8 mouse cellular contexts compared by ENCODE assay signal in genomic region chr10:79997034-79997760, GRCm38 (mm10). TPM values are rescaled to one million over a fixed set of nuclear protein-coding genes. Genes with fewer than 3 reads are reported as not detected.
DNase-seq lines count a peak whose midpoint lies in the region.

No protein-coding gene starts in this region.

- 0 out of 2 replicates have a peak, but pooled peaks cover under 1% of the 10 kb centered on the region for H3K9me3 ChIP-seq in forebrain, embryonic 10.5 days

- peak; percentile 80 for DNase-seq in MEL-GATA-1-ER (ENCODE audit: extremely low read depth, low read depth)
- DNase-seq in c-Kit-positive CD71-positive TER-119-negative erythroid progenitor cells, embryonic 14.5 days (ENCODE audit: low read depth): peak; percentile 77
- peak; percentile 92 for DNase-seq in forebrain, embryonic 10.5 days (ENCODE audit: extremely low spot score, low spot score)
- peak; percentile 62 to 70 for DNase-seq in heart, postnatal 14 days
- peak; percentile 66 to 79 for DNase-seq in layer of hippocampus, postnatal 10 days (ENCODE audit: low spot score in 2 of 2)
- DNase-seq in lung, postnatal 36 days: peak; percentile 73
- DNase-seq in right cerebral cortex, postnatal 10 days (ENCODE audit: low spot score in 2 of 2): peak; percentile 91
- DNase-seq in T-cell, adult 2 months (ENCODE audit: low spot score): no peak

- under 1% methylated on average over 35 of the region's 35 CpGs for WGBS in forebrain, embryonic 10.5 days

- peaks cover 32% of the 10 kb centered on the region for H3K4me1 ChIP-seq in forebrain, embryonic 10.5 days

- intact Hi-C loops in heart, postnatal 14 days (cut with DNase I): no loop called here

- H3K27ac ChIP-seq in forebrain, embryonic 10.5 days: peak overlapping the region; percentile 79

- peak overlapping the region; percentile 65 for H3K4me3 ChIP-seq in forebrain, embryonic 10.5 days

- peaks cover 48% of the 10 kb centered on the region for H3K27me3 ChIP-seq in forebrain, embryonic 10.5 days (ENCODE audit: poor library complexity, severe bottlenecking)

- peaks cover 28% of the 10 kb centered on the region for H3K36me3 ChIP-seq in forebrain, embryonic 10.5 days (replicated peaks)

RNA-seq across cellular contexts. Expression of gene Abca7, which starts 0.9 kb away (rescaled TPM):
- 2.9 and 3.1 TPM in 2 replicates for polyA plus RNA-seq in forebrain, embryonic 10.5 days (2016; fragmentation: Nextera tagmentation; extraction: Ambion mirVana)
- 1 to 10 TPM; 7.0 to 8.5 TPM for total RNA-seq in heart, postnatal 14 days (2021)
- 10 to 100 TPM in 1 of 2 experiments, 1 to 10 TPM in 1; 9.3 to 10.3 TPM for total RNA-seq in layer of hippocampus, postnatal 10 days (2021)

RNA-seq across cellular contexts. Expression of gene Cnn2, which starts 8.8 kb away (rescaled TPM):
- 222 and 226 TPM in 2 replicates for polyA plus RNA-seq in forebrain, embryonic 10.5 days (2016; fragmentation: Nextera tagmentation; extraction: Ambion mirVana)
- 10 to 100 TPM; 36.2 to 45.9 TPM for total RNA-seq in heart, postnatal 14 days (2021)
- 10 to 100 TPM in 1 of 2 experiments, 1 to 10 TPM in 1; 8.2 to 10.3 TPM for total RNA-seq in layer of hippocampus, postnatal 10 days (2021)

RNA-seq across cellular contexts. Expression of gene Tmem259, which starts 13.1 kb away (rescaled TPM):
- 8.4 and 9.6 TPM in 2 replicates for polyA plus RNA-seq in forebrain, embryonic 10.5 days (2016; fragmentation: Nextera tagmentation; extraction: Ambion mirVana)
- total RNA-seq in heart, postnatal 14 days (2021): 100 to 1,000 TPM; 124 to 125 TPM
- total RNA-seq in layer of hippocampus, postnatal 10 days (2021): 100 to 1,000 TPM; 137 to 139 TPM

RNA-seq across cellular contexts. Expression of gene Arhgap45, which starts 19.3 kb away (rescaled TPM):
- polyA plus RNA-seq in forebrain, embryonic 10.5 days (2016; fragmentation: Nextera tagmentation; extraction: Ambion mirVana): 8.0 and 9.1 TPM in 2 replicates
- 10 to 100 TPM in 1 of 2 experiments, 1 to 10 TPM in 1; 4.9 to 11.3 TPM for total RNA-seq in heart, postnatal 14 days (2021)
- total RNA-seq in layer of hippocampus, postnatal 10 days (2021): 1 to 10 TPM; 3.3 to 3.8 TPM

RNA-seq across cellular contexts. Expression of gene Grin3b, which starts 26.7 kb away (rescaled TPM):
- 0.20 and 0.31 TPM in 2 replicates for polyA plus RNA-seq in forebrain, embryonic 10.5 days (2016; fragmentation: Nextera tagmentation; extraction: Ambion mirVana)
- total RNA-seq in heart, postnatal 14 days (2021): under 1 TPM; 0.10 to 0.19 TPM
- total RNA-seq in layer of hippocampus, postnatal 10 days (2021): under 1 TPM; 0.13 to 0.27 TPM
